Mouse (Mus musculus) cerebellum, postnatal 36 days (tissue): ENCODE measurements around the gene 9130008F23Rik.

Experiments
- DNase-seq, 2 experiments: peaks; one replicate each; pipeline ENCODE4 v3.0.0; 2021 to 2022; ENCODE audit warnings: mixed read lengths in 2 of 2

The 9130008F23Rik gene

DNA sequence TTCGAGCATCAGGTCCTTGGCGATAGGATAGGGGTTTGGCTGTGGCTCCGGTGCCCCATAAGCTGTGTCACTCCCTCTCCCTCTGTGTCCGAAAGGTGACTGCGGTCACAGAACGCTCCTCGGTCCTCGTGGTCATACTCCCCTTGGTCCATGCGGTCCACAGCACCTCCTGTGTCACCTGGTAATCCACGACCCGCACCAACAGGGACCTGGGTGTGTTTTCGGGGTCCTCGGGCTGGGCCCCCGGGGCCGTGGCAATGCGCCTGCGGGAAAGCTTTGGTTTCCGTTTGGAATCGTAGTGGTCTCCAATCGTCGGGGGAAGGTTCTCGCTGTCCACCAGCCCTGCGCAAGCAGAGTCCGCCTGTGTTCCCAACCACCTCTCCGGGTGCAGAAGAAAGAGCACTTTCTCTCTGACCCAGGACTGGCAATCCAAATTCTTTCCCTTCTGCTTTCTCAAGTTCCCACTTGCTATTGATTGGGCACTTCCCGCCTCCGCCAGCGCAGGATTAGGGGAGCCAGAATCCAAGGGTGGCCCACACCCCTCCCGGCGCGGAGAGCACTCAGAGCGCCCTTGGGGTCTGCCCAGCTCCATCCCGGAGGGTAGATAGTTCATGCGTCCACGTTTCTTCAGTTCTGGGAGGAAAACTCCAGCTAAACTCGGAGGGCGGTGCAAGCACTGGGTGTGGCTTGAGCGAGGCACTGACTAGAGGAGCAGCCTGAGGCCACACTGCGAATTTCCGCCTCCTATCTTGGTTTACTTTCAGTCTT is at the start of gene 9130008F23Rik:
Gene 9130008F23Rik, minus strand, starts transcription at position 636 of the 768 bp plus-strand sequence.
- peak; percentile 2 to 10 for DNase-seq

DNA sequence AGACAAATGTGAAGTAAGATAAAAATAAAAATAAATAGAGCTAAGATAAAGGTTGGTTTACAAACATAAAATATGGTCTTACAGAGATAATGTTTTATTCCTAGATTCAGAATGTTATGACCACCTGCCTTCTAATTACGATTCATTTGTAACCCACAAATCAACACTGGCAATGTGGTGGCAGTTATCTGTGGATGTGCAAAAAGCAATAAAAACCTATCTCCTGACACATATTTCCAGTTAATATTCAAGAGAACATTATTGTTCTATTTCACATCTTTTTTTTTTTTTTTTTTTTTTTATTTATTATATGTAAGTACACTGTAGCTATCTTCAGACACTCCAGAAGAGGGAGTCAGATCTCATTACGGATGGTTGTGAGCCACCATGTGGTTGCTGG is 35.1 kb upstream of the 9130008F23Rik start:
- DNase-seq = no peak

DNA sequence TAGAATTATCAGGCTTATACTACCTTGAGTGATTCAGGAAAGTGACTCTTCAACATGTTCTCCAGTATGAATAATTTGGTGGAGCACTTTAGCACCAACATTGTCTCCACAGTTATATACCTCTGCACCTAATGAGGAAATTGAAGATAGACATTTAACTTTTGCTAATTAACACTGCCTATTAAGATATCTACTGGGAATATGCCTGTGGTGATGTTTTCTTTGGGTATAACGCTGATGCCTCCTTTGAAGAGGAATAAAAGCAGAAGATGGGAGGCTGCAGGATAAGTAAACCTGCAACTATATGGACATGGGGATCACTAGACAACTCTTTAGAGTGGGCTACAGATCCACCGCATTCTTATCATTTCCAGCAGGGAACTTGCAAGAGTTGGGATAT is 33.9 kb upstream of the 9130008F23Rik start, which contains the start of gene Glyatl3:
Gene Glyatl3, minus strand, starts transcription at position 101 of the 400 bp plus-strand sequence.
- no peak for DNase-seq

DNA sequence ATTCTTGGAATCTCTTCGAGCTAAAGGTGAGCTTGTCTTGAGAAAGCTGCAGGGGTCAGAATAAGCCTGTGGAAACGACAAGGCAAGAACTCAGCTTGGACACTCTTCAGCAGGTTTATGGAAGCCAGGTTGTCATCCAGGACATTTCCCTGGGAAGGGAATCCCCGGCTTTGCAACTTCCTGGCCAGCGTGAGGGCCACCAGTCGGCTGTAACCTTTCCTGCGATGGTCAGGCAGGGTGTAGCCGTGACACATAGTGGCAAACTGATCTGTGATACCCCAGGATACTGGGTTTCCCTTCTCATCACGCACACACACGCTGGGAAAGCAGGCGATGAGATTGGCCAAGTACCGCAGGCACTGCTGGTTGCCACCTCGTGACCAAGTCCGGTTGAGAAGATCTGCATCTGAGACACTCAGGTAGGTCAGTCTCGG is 24.4 kb upstream of the 9130008F23Rik start:
- DNase-seq = peak; percentile 50 to 55

DNA sequence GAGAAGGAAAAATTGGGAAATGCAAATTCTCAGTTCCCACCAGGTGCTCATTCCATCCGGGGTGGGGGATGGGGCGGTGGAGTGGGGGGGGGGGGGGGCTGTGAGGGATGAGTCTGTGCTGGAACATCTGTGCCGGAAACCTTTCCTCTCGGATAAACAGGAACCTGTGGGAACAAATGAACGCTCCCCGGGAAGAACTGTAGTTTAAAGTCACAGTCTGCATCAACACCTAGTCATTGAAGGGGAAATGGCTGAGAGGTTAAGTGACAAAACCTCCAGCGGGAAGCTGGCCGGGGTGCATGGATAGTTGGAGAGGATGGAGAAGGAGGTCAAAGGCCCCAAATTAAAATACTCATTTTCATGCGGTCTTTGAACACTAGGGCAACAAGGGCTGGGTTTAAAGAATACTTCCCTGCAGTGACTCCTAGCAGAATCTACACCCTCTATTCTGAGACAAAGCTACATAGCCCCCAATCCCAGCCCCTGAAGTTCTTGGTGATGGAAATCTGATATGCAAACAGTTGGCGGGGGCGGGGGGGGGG is 23.8 kb upstream of the 9130008F23Rik start:
- peak; percentile 6 to 20 for DNase-seq

DNA sequence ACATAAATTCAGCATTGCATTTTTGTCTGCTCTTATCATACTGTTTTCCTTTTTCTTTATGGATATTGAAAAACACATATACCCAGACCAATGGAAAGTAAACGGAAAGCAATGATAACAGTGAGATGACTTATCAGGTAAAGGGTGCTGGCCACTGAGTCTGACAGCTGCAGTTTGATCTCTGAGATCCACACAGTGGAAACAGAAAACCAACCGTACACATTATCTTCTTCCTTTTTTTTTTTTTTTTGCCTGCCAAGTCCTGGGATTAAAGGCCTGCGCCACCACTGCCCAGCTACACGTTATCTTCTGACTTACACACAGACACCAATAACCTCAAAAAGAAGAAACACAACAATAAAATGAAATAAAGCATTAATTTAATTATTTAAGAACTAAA is 23.0 kb upstream of the 9130008F23Rik start:
- DNase-seq = no peak

DNA sequence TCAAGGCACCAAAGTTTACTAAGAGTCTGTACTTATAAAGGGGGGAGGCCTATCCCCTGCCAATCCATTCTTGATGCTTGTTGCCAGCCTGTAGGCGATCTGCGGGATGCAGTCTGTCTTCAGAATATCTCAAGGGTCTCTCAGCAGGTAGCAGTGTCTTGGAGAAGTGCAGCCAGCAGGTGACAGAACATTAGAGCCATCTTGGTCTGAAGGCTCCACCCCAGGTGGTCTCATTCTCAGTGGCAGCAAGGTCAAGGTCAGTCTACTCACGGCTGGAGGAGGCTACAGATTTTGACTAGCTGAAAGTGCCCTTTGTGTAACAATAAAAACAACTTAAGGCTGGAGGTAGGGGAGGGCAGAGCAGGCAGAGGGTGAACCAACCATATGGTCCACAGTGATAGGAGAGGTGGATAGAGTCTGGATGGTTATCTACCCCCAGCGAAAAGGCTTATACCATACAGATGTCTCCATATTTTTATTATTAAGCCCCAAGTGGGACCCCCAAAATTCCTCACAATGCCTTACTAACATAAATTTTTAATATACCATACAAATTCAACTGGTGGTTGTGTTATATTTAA is 19.5 kb upstream of the 9130008F23Rik start:
- no peak for DNase-seq

DNA sequence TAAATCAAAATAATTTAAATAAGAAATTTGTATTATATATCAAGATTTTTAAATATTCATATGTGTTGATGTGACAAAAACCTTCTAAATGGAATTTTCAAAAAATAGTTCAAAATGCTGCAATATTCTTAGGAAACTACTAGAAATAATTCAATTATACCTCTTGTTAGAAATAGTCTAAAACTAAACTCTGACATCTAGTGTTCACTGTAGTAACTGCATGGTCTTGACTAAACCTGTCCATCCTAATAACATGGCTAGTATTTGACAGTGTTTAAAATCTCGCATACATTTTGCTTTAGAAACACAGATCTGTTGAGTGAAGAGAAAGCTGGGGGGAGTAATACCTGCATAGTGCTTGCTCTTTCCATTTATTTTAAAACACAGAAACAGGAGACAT is 16.5 kb upstream of the 9130008F23Rik start:
- DNase-seq = no peak

DNA sequence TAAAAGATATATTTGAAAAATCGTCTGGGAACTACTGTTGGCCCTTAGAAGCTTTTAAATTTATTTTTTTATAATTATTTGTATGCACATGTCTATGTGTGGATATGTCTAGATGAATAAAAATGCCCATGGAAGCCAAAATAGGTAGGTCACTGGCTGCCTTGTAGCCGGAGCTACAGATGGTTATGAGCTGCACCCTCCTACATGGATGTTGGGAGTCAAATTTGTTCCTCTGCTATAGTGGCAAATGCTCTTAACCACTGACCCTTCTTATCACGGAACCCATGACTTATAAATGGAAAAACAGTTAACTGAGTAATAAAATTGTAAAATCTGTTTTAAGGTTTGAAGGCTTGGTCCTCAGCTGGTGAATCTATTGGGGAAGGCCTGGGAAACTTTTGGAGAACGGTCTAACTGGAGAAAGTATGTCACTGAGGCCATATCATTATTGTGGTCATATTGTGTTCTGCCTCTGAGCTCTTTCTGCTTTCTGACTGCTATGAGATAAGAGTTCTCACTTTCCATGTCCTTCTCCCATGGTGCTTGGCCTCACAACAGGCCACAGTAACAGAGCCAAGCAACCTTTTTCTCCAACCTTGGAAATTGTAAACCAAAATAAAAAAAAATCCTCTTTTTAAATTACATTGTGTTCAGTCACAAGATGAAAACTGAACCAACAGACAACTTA is 7.6 kb upstream of the 9130008F23Rik start:
- DNase-seq = no peak

DNA sequence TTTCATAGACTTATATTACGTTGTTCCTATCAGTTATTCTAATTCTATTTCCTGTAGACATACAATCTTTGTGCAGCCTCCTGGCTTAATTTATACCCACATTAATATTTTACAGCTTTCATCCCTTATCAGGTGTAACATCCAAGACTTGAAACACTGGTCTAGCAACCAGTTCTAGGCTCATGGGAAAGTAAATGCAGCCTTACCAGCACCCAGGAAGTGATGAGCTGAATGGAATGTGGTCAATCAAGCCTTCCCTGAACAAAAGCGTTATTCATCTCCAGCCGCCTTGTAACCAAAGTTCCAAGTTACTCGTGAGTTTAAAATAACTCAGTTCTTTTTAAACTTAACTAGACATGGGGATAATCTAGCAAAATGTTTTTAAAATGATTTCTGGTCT is 4.8 kb upstream of the 9130008F23Rik start:
- DNase-seq = no peak

DNA sequence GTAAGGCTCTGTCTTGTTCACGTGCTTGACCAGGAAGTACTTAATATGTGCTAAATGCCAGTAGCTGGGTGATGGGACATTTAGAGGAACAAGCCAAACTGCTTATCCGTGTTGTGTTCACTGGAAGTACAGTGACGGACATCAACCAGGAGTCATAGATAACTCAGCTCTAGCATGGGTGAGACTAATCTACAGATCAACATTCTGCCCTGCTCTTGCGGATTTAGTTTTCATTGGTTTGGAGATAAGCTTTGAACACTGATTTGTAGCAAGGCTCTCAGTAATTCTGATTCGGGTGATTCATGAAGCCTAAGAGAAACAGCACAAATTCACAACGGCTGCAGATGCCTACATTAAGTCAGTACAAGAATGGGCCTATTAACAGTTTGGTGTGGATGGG is 1.8 kb upstream of the 9130008F23Rik start:
- no peak for DNase-seq

DNA sequence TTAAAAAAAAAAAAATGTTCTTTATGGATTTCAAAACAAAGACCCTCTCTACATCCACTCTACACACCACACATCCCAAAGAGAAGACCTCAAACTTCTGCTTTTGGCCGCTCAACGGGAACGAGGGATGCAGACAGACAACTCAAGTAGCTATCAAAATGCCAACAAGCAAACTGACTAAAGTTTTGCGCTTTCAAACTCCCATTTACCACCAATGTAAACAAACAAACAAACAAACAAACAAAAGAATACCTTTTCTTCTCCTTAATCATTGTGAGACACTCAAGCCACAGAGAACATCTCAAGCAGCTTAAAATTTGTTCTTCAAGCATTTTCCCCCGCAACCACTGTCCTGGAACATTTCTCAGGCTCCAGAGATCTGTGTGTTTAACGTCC is 833 bp downstream of the 9130008F23Rik start:
- DNase-seq = no peak

DNA sequence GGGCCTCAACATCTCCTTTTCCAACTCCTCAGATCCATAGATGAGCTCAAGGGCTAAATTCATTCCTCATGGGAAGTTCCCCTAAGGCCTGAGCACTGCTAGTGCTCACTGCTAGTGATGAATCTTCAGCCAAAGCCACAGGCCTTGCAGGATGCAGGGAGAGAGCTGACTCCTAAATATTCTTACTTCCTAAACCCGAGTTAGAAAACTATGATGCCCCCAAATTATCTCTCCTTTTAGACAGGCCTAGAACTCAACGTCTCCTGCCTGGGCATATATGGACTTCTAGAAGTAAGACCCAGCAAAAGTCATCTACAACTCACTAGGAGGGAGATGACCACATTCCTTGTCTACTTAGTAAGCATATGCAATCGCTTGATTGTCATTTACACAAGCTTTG is 2.6 kb downstream of the 9130008F23Rik start:
- DNase-seq = no peak

DNA sequence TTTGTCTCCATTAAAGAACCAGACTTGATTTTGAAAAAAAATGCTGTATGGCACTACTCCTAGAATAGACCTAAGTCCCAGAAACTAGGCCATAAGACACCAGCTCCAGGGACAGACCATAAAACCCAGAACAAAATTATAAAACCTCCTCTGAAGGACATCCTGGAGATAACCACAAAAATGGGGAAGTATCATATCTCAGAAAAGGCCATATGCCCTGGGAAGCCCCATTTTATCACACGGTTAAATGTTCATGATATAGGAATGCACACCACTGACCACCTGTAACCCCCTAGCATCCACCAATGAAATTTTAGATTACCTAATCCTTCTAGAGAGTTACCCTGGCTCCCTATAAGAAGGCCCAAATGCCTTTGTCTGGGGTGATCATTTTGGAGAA is 4.8 kb downstream of the 9130008F23Rik start:
- DNase-seq = no peak

DNA sequence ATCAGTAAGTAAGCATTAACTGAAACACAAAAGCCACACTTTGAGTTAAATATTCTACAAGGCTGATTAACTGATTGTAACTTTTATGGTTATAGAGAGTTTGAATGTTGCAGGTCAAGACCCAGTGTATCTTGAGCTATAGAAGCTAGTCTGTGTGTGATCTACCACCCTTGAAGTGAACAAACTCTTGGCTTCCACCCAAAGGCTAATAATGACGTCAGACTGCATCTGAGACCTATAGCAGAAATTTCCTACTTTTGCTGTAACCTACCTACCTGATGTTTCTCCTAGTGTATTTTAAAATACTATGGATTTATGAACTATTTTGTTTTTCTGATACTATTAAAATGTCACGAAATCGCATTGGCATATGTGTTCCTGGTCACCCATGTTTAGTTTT is 5.7 kb downstream of the 9130008F23Rik start:
- no peak for DNase-seq

DNA sequence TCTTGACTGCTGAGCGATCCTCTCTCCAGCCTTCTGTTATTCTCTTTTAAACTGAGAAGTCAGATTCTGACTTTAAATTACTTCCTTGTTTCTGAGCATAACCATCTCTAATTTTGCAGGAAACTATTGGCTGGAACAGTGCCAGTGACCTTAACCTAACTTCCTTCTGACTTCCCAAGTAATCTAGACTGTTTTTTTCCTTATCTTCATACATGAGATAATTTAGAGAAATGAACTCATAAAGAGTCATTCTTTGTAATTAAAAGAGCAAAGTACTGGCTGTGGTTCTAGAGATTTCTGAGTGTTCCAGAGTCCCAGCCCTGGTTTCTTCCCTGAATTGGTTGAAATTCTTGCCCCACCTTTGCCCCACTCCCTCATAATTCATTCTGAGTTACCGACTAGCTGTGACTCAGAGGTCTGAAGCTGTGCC is 6.8 kb downstream of the 9130008F23Rik start:
- DNase-seq = no peak

DNA sequence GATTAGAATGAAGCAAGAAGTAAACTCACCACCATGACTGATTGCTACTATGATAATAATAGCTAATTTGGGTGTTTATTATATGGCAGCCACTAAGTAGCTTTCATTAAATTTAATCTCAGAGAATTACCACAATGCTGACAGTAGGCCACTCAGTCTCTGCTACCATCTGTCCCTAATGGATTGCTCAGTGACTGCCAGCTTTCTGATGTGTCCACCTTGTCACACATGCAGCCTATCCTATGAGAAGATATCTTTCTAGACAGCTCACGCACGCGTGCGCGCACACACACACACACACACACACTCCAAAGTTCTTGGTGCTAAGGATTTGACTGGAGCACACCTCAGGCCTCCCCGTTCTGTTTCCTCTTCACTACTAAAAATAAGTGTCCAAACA is 7.7 kb downstream of the 9130008F23Rik start:
- DNase-seq = no peak

DNA sequence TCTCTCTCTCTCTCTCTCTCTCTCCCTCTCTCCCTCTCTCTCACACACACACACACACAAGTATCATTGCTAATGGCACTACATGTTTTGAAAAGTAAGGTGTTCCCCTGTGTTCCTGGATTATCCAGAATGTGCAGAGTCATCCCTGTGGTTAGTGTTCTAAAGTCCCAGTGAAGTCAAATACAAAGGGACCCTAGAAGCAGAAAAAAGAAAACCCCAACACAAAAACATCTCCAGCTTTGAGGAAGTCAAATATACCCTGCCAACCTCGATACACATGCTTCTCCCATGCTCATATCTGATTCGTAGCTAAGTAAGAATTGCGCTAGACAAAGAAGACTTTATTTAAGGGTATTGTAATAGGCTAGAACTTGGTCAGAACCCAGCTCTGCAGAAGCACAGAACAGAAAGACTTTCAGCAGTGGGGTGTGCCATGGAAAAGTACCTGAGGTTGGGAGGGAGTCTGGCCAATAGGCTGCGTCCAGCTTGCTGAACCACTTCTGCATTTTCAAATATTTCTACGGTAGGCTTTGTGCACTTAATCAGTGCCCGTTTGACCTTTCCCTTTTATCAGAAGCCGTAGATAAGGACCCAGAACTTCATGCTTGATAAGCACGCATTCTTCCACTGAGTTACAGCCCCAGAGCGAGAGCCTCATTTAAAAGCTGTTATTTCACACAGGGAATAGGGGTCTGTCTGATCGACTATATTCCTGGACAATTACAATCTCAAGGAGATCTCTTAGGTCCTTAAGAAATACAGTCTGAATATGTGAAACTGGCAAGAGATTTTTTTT is 11.2 kb downstream of the 9130008F23Rik start:
- no peak for DNase-seq

DNA sequence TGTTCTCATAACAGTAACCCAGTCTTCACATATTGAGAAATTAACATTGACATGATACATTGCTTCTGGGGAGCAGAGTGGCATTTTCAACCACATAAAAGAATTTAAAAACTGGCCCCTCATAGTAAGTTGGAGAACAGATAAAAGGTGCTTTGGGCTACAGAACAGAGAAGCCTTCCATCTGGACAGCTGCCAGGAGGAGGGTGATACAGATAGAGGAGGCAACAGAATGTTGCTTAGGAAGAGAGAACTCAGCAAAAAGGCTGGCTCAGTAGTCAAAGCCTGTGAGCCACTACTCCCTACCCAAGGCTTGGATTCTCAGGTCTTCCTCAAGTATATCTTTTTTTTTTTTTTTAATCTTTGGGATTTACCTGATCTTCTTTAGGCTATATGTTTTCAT is 25.3 kb downstream of the 9130008F23Rik start:
- DNase-seq = no peak

DNA sequence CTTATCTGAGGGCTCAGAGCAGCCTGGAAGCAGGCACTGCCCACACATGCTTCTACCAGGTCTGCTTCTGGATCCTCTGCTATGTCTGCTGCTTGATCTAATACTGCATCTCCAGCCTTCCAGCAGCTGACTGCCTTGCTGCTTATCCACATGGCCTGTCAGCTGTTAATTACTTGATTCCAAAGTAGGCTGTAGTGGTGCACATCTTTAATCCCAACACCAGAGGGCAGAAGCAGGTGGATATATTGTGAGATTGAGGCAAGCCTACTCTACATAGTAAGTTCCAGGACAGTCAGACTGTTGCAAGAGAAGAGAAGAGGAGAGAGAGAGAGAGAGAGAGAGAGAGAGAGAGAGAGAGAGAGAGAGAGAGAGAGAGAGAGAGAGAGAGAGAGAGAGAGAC is 43.1 kb downstream of the 9130008F23Rik start:
- peak in 1 of 2 experiments; percentile 3 for DNase-seq

DNA sequence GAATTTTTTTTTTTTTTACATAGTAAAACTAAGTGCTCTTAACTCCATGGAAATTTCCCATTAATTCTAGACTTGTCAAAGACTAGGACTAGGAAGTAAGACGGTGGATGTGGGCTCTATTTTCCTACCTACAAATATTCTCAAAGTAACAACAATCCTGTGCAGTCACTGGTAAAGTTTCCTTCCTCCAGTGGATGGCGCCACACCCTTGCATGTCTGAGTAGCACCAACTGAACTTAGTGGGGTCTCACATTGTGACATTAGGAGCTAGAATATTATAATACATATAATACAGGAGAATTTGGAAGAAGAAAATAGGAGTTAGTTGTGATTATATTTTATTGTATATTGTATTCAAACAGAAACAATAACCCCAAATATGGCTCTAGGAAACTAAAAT is 48.5 kb downstream of the 9130008F23Rik start:
- DNase-seq = no peak
